Mouse (Mus musculus): ENCODE measurements around the gene Fry. TPM values are rescaled to one million over a fixed set of nuclear protein-coding genes. Genes with fewer than 3 reads are reported as not detected.
A peak's percentile ranks its signal among the peaks of the same experiment; 100 is the strongest.

The Fry gene
- total and polyA plus RNA-seq, 3 experiments: 43.8 to 153 (median 117) TPM

- H3K36me3 ChIP-seq (ENCODE audit: control insufficient read depth, insufficient read depth, low read length): no peaks in the 10 kb centered on the region
- no peaks in the 10 kb centered on the region for H3K27me3 ChIP-seq (ENCODE audit: control insufficient read depth, insufficient read depth, low read length)
- no peaks in the 10 kb centered on the region for H3K4me1 ChIP-seq (ENCODE audit: control insufficient read depth, insufficient read depth, low read length)
- no peak overlapping the region for H3K27ac ChIP-seq
- DNase-seq: no peak
- intact Hi-C loops (cut with DNase I): no loop called here
- no peak for TF ChIP-seq CTCF (IDR thresholded peaks at IDR 0.05)
- TF ChIP-seq EP300 (IDR thresholded peaks at IDR 0.05; ENCODE audit: insufficient read depth, low read depth, low read length): no peak
- TF ChIP-seq POLR2A (IDR thresholded peaks at IDR 0.05; ENCODE audit: insufficient read depth, low read depth, low read length): no peak
- no peaks in the 10 kb centered on the region; the same call in 1 of the 2 replicates for H3K79me2 ChIP-seq (replicated peaks; ENCODE audit: control insufficient read depth, insufficient read depth, low read length)
- WGBS: 59% methylated on average over 7 of the region's 7 CpGs
- H3K9ac ChIP-seq (ENCODE audit: low read depth, low read length): no peak overlapping the region
- H3K4me3 ChIP-seq: no peak overlapping the region
Observed at GRCm38 (mm10) chr5:150131166-150131565, 12.7 kb downstream of the Fry start.

GRCm38 (mm10) chr5:150134651-150135050 is 16.2 kb downstream of the Fry start:
- TF ChIP-seq EP300 (IDR thresholded peaks at IDR 0.05; ENCODE audit: insufficient read depth, low read depth, low read length) (no peak), POLR2A (IDR thresholded peaks at IDR 0.05; ENCODE audit: insufficient read depth, low read depth, low read length) (no peak), CTCF (IDR thresholded peaks at IDR 0.05) (no peak)
- 89% methylated on average over 3 of the region's 3 CpGs for WGBS

GRCm38 (mm10) chr5:150135529-150135928 is 17.1 kb downstream of the Fry start:
- DNase-seq: no peak
- H3K36me3 ChIP-seq (ENCODE audit: control insufficient read depth, insufficient read depth, low read length): no peaks in the 10 kb centered on the region
- WGBS: 56% methylated on average over 13 of the region's 13 CpGs
- H3K9ac ChIP-seq (ENCODE audit: low read depth, low read length): no peak overlapping the region
- intact Hi-C loops (cut with DNase I): no loop called here
- no peaks in the 10 kb centered on the region; the same call in 1 of the 2 replicates for H3K79me2 ChIP-seq (replicated peaks; ENCODE audit: control insufficient read depth, insufficient read depth, low read length)
- H3K4me3 ChIP-seq: no peak overlapping the region
- H3K4me1 ChIP-seq (ENCODE audit: control insufficient read depth, insufficient read depth, low read length): no peaks in the 10 kb centered on the region
- no peak overlapping the region for H3K27ac ChIP-seq
- no peaks in the 10 kb centered on the region for H3K27me3 ChIP-seq (ENCODE audit: control insufficient read depth, insufficient read depth, low read length)
- TF ChIP-seq EP300 (IDR thresholded peaks at IDR 0.05; ENCODE audit: insufficient read depth, low read depth, low read length) (no peak), CTCF (IDR thresholded peaks at IDR 0.05) (no peak), POLR2A (IDR thresholded peaks at IDR 0.05; ENCODE audit: insufficient read depth, low read depth, low read length) (no peak)

More at GRCm38 (mm10) chr5:150134651-150135050, 16.2 kb downstream of the Fry start:
- Histone ChIP-seq H3K4me1 (ENCODE audit: control insufficient read depth, insufficient read depth, low read length) (no peaks in the 10 kb centered on the region), H3K79me2 (replicated peaks; ENCODE audit: control insufficient read depth, insufficient read depth, low read length) (no peaks in the 10 kb centered on the region; the same call in 1 of the 2 replicates), H3K9ac (ENCODE audit: low read depth, low read length) (no peak overlapping the region), H3K36me3 (ENCODE audit: control insufficient read depth, insufficient read depth, low read length) (no peaks in the 10 kb centered on the region), H3K27ac (no peak overlapping the region), H3K4me3 (no peak overlapping the region), H3K27me3 (ENCODE audit: control insufficient read depth, insufficient read depth, low read length) (no peaks in the 10 kb centered on the region)
- intact Hi-C loops (cut with DNase I): no loop called here
- no peak for DNase-seq

- no peak overlapping the region for H3K27ac ChIP-seq
- intact Hi-C loops (cut with DNase I): no loop called here
- TF ChIP-seq EP300 (IDR thresholded peaks at IDR 0.05; ENCODE audit: insufficient read depth, low read depth, low read length) (no peak), CTCF (IDR thresholded peaks at IDR 0.05) (peak; percentile 40)
- 89% methylated on average over 9 of the region's 9 CpGs for WGBS
- no peaks in the 10 kb centered on the region for H3K27me3 ChIP-seq (ENCODE audit: control insufficient read depth, insufficient read depth, low read length)
- H3K4me1 ChIP-seq (ENCODE audit: control insufficient read depth, insufficient read depth, low read length): no peaks in the 10 kb centered on the region
- H3K36me3 ChIP-seq (ENCODE audit: control insufficient read depth, insufficient read depth, low read length): no peaks in the 10 kb centered on the region
- no peak for DNase-seq
- no peaks in the 10 kb centered on the region; the same call in 1 of the 2 replicates for H3K79me2 ChIP-seq (replicated peaks; ENCODE audit: control insufficient read depth, insufficient read depth, low read length)
- no peak overlapping the region for H3K4me3 ChIP-seq
- H3K9ac ChIP-seq (ENCODE audit: low read depth, low read length): no peak overlapping the region
Observed at GRCm38 (mm10) chr5:150137772-150138451, 19.5 kb downstream of the Fry start.

- H3K27me3 ChIP-seq (ENCODE audit: control insufficient read depth, insufficient read depth, low read length): no peaks in the 10 kb centered on the region
- no peak for TF ChIP-seq EP300 (IDR thresholded peaks at IDR 0.05; ENCODE audit: insufficient read depth, low read depth, low read length)
- no peak for TF ChIP-seq POLR2A (IDR thresholded peaks at IDR 0.05; ENCODE audit: insufficient read depth, low read depth, low read length)
- TF ChIP-seq CTCF (IDR thresholded peaks at IDR 0.05): no peak
- no peaks in the 10 kb centered on the region for H3K36me3 ChIP-seq (ENCODE audit: control insufficient read depth, insufficient read depth, low read length)
- H3K9ac ChIP-seq (ENCODE audit: low read depth, low read length): no peak overlapping the region
- no peak overlapping the region for H3K27ac ChIP-seq
- no peaks in the 10 kb centered on the region for H3K4me1 ChIP-seq (ENCODE audit: control insufficient read depth, insufficient read depth, low read length)
- intact Hi-C loops (cut with DNase I): no loop called here
- no peaks in the 10 kb centered on the region for H3K79me2 ChIP-seq (replicated peaks; ENCODE audit: control insufficient read depth, insufficient read depth, low read length)
- DNase-seq: no peak
- H3K4me3 ChIP-seq: no peak overlapping the region
- 55% methylated on average over 2 of the region's 2 CpGs for WGBS
Observed at GRCm38 (mm10) chr5:150140513-150140912, 22.1 kb downstream of the Fry start.

GRCm38 (mm10) chr5:150145967-150146366 is 27.5 kb downstream of the Fry start:
- DNase-seq: no peak
- intact Hi-C loops (cut with DNase I): no loop called here
- H3K9ac ChIP-seq (ENCODE audit: low read depth, low read length): no peak overlapping the region
- no peaks in the 10 kb centered on the region for H3K79me2 ChIP-seq (replicated peaks; ENCODE audit: control insufficient read depth, insufficient read depth, low read length)
- H3K27me3 ChIP-seq (ENCODE audit: control insufficient read depth, insufficient read depth, low read length): no peaks in the 10 kb centered on the region
- WGBS: 82% methylated on average over 3 of the region's 3 CpGs
- no peaks in the 10 kb centered on the region for H3K36me3 ChIP-seq (ENCODE audit: control insufficient read depth, insufficient read depth, low read length)
- no peak overlapping the region for H3K27ac ChIP-seq
- no peak for TF ChIP-seq EP300 (IDR thresholded peaks at IDR 0.05; ENCODE audit: insufficient read depth, low read depth, low read length)
- TF ChIP-seq CTCF (IDR thresholded peaks at IDR 0.05): peak; percentile 44
- peaks cover 9% of the 10 kb centered on the region for H3K4me1 ChIP-seq (ENCODE audit: control insufficient read depth, insufficient read depth, low read length)
- no peak overlapping the region for H3K4me3 ChIP-seq
